ENCODE assay signal across 20 mouse cellular contexts in the genomic region with DNA sequence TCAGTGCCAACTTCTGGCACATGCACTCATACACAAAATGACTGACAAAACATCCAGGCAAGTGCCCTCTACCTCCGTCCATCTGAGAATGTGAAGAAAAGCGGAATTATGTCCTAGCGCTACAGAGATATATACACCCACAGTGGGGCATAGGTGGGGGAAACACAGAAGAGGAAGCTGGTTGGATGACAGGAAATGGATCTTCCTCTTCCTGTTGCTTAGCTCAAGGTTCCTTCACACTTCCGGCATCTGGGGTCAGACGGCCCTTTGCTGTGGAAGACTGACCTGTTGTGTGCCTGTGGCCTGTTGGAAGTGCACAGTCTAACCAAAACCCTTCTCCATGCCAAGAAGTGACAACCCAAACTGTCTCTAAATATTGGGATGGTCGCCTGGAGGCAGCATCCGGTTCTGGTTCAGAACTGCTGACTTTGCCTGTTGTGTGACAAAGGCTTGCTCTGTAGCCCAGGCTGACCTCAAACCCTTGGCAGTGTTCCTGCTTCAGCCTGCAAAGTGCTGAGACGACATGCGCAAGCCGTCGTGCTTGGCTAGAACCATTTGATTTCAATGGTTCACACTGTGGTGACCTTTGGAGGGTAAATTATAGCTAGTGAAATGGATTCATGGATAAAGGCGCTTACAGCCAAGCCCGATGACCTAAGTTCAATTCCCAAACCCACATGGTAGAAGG. TPM values are rescaled to one million over a fixed set of nuclear protein-coding genes. Genes with fewer than 3 reads are reported as not detected.
DNase-seq lines count a peak whose midpoint lies in the region; ATAC-seq and TF ChIP-seq lines count a peak whose summit lies in the region.
"Had no signal": no experiment of that assay in that cellular context is flagged by ENCODE, and none has a peak within 500 bp of the region (broad histone marks: within the 10 kb centered on the region; RNA-seq: fewer than 3 reads in every experiment).

No protein-coding gene starts in this region.

- intact Hi-C loops in heart, postnatal 10 days (cut with DNase I), result no loop called here

- no peak for TF ChIP-seq POLR2A in lung, adult 2 months (IDR thresholded peaks at IDR 0.05; ENCODE audit: borderline replicate concordance, extremely low read depth, low read depth, low read length)

- ATAC-seq in lung, postnatal 0 days, result peak; percentile 23
- peak; percentile 72 for ATAC-seq in granulocyte monocyte progenitor cell, adult 5-6 weeks (replicated peaks; ENCODE audit: poor library complexity, severe bottlenecking)
- ATAC-seq in megakaryocyte-erythroid progenitor cell, adult 5-6 weeks (replicated peaks; ENCODE audit: low FRiP score, low TSS enrichment, poor library complexity, severe bottlenecking), result no peak
- ATAC-seq: forebrain, embryonic 14.5 days; hindbrain, postnatal 0 days; Patski had no signal

- H3K4me2 ChIP-seq in lung, postnatal 0 days (replicated peaks; ENCODE audit: low read depth, low read length), result no peak overlapping the region
- H3K4me2 ChIP-seq: neural tube, embryonic 15.5 days had no signal

- H3K27ac ChIP-seq in lung, postnatal 0 days (ENCODE audit: low read length), result no peak overlapping the region
- H3K27ac ChIP-seq: hindbrain, postnatal 0 days; liver, embryonic 14.5 days; midbrain, embryonic 10.5 days; neural tube, embryonic 15.5 days had no signal

- no peak overlapping the region for H3K4me3 ChIP-seq in lung, postnatal 0 days (ENCODE audit: low read depth, low read length)
- no peak overlapping the region for H3K4me3 ChIP-seq in lung, adult 2 months (replicated peaks; ENCODE audit: extremely low read depth, low read depth, low read length)
- H3K4me3 ChIP-seq: midbrain, embryonic 10.5 days; neural tube, embryonic 15.5 days had no signal

- peak; percentile 23; the same call in 1 of the 2 replicates for TF ChIP-seq EP300 in lung, postnatal 0 days (IDR thresholded peaks at IDR 0.05)

- no peaks in the 10 kb centered on the region for H3K9me3 ChIP-seq in lung, postnatal 0 days (ENCODE audit: low read length)
- H3K9me3 ChIP-seq: midbrain, embryonic 10.5 days; neural tube, embryonic 15.5 days had no signal

- DNase-seq in heart, adult 9 months (ENCODE audit: low spot score in 2 of 2), result peak; percentile 34 to 52
- no peak for DNase-seq in heart, postnatal 10 days
- DNase-seq in lung, postnatal 0 days (ENCODE audit: low spot score), result peak; percentile 37
- no peak for DNase-seq in lung, adult 2 months
- peak; percentile 39 for DNase-seq in skeletal muscle tissue, adult 2 months (ENCODE audit: low read depth, low spot score)
- DNase-seq: B cell, adult 2 months; cerebellum, adult 9-11 months; layer of hippocampus, postnatal 36 days; spleen, adult 18-20 months; thymus, postnatal 4 days had no signal

- H3K4me1 ChIP-seq in lung, postnatal 0 days (ENCODE audit: insufficient read depth, low read depth, low read length), result no peaks in the 10 kb centered on the region
- no peaks in the 10 kb centered on the region for H3K4me1 ChIP-seq in lung, adult 2 months (ENCODE audit: control insufficient read depth, insufficient read depth, low read length)

- no peaks in the 10 kb centered on the region for H3K36me3 ChIP-seq in lung, postnatal 0 days (ENCODE audit: insufficient read depth, low read length)
- H3K36me3 ChIP-seq: midbrain, embryonic 10.5 days; neural tube, embryonic 15.5 days had no signal

- TF ChIP-seq CTCF in lung, postnatal 0 days (IDR thresholded peaks at IDR 0.05), result no peak
- no peak for TF ChIP-seq CTCF in lung, adult 2 months (IDR thresholded peaks at IDR 0.05; ENCODE audit: insufficient read depth, low read length)

- H3K27me3 ChIP-seq in lung, postnatal 0 days (replicated peaks; ENCODE audit: insufficient read depth, low read length), result no peaks in the 10 kb centered on the region
- H3K27me3 ChIP-seq: neural tube, embryonic 15.5 days; Patski had no signal

- H3K9ac ChIP-seq in lung, postnatal 0 days (replicated peaks; ENCODE audit: low read depth), result no peak overlapping the region
- H3K9ac ChIP-seq: liver, embryonic 14.5 days; neural tube, embryonic 15.5 days had no signal

- WGBS in lung, postnatal 0 days, result 69% methylated on average over 13 of the region's 13 CpGs
- WGBS in lung, adult 2 months, result 51% methylated on average over 13 of the region's 13 CpGs

RNA-seq across cellular contexts. Expression of a gene that starts 30.8 kb away (rescaled TPM):
- total RNA-seq in heart, postnatal 10 days (2021), result 10 to 100 TPM; 22.9 to 28.4 TPM
- 7.7 and 11.0 TPM in 2 replicates for polyA plus RNA-seq in lung, postnatal 0 days (2015; fragmentation: Nextera tagmentation; extraction: Ambion mirVana)
- 1.7 and 3.0 TPM in 2 replicates for polyA plus RNA-seq in lung, adult 2 months (2012; rRNA removed)
- 32.7 and 46.7 TPM in 2 replicates for total RNA-seq in granulocyte monocyte progenitor cell, adult 5-6 weeks (2014; fragmentation: Nextera tagmentation)
- 146 and 173 TPM in 2 replicates for total RNA-seq in granulocyte monocyte progenitor cell, adult 5-6 weeks (2017)
- 54.7 and 95.0 TPM in 2 replicates for total RNA-seq in megakaryocyte-erythroid progenitor cell, adult 5-6 weeks (2014; fragmentation: Nextera tagmentation)
- total RNA-seq in megakaryocyte-erythroid progenitor cell, adult 5-6 weeks (2017), result 59.4 and 67.3 TPM in 2 replicates

RNA-seq across cellular contexts. Expression of a gene that starts 49.3 kb away (rescaled TPM):
- total RNA-seq in heart, postnatal 10 days (2021), result not detected
- polyA plus RNA-seq in lung, postnatal 0 days (2015; fragmentation: Nextera tagmentation; extraction: Ambion mirVana), result 8.7 and 10.5 TPM in 2 replicates
- polyA plus RNA-seq in lung, adult 2 months (2012; rRNA removed), result 1.8 and 12.4 TPM in 2 replicates
- 0.60 TPM in 1 of 2 replicates, not detected in the other for total RNA-seq in granulocyte monocyte progenitor cell, adult 5-6 weeks (2014; fragmentation: Nextera tagmentation)
- total RNA-seq in granulocyte monocyte progenitor cell, adult 5-6 weeks (2017), result 0.21 and 0.34 TPM in 2 replicates
- total RNA-seq in megakaryocyte-erythroid progenitor cell, adult 5-6 weeks (2014; fragmentation: Nextera tagmentation), result 1.5 TPM in 1 of 2 replicates, not detected in the other
- total RNA-seq in megakaryocyte-erythroid progenitor cell, adult 5-6 weeks (2017), result 0.65 TPM in 1 of 2 replicates, not detected in the other
- total RNA-seq: heart, adult 8-10 months; heart, postnatal 36 days had no signal

Comparison
In these comparisons a context has a peak if more than half of its experiments do, and no peak if none do; other contexts are left out.
1. DNase-seq: peak in heart, adult 9 months (2 of 2), lung, postnatal 0 days (single experiment) and skeletal muscle tissue, adult 2 months (single experiment); none in heart, postnatal 10 days (0 of 2) and lung, adult 2 months (single experiment).